Mouse (Mus musculus): Measurements from ENCODE around the gene Gon4l.
"Not testable (repeated sequence)": the region's sequence is repeated elsewhere in the genome, so short reads cannot be mapped to it uniquely, and the experiment has no call there.

GRCm38 (mm10) chr3:88882536-88882935 is 47.5 kb downstream of the Gon4l start:
- not testable (repeated sequence) for TF ChIP-seq CTCF (IDR thresholded peaks at IDR 0.05; ENCODE audit: control insufficient read depth, insufficient read depth, insufficient read length); USF1 (IDR thresholded peaks at IDR 0.05; ENCODE audit: low read depth)

Data from C2C12 (cell line).